ENCODE assay signal across 9 mouse cellular contexts in genomic region chr8:126806591-126806990, GRCm38 (mm10).
A peak's percentile ranks its signal among the peaks of the same experiment; 100 is the strongest.
DNase-seq lines count a peak whose midpoint lies in the region; ATAC-seq and TF ChIP-seq lines count a peak whose summit lies in the region.
"Had no signal": no experiment of that assay in that cellular context is flagged by ENCODE, and none has a peak within 500 bp of the region (broad histone marks: within the 10 kb centered on the region; RNA-seq: fewer than 3 reads in every experiment).

No protein-coding gene starts in this region.

- H3K9me3 ChIP-seq in heart, embryonic 10.5 days, result no peaks in the 10 kb centered on the region
- no peaks in the 10 kb centered on the region for H3K9me3 ChIP-seq in lung, embryonic 15.5 days
- no peaks in the 10 kb centered on the region for H3K9me3 ChIP-seq in intestine, embryonic 14.5 days (ENCODE audit: control insufficient read depth, low read length)
- H3K9me3 ChIP-seq: neural tube, embryonic 12.5 days had no signal

- peak overlapping the region; percentile 82 for H3K27ac ChIP-seq in heart, embryonic 10.5 days
- H3K27ac ChIP-seq in lung, embryonic 15.5 days, result peak overlapping the region; percentile 79
- H3K27ac ChIP-seq in intestine, embryonic 14.5 days (ENCODE audit: low read depth), result peak overlapping the region; percentile 57
- peak overlapping the region; percentile 77 for H3K27ac ChIP-seq in small intestine, adult 2 months (ENCODE audit: insufficient read depth, low read depth, low read length)
- H3K27ac ChIP-seq: neural tube, embryonic 12.5 days had no signal

- no peaks in the 10 kb centered on the region for H3K36me3 ChIP-seq in heart, embryonic 10.5 days
- no peaks in the 10 kb centered on the region for H3K36me3 ChIP-seq in lung, embryonic 15.5 days
- H3K36me3 ChIP-seq in intestine, embryonic 14.5 days (ENCODE audit: control insufficient read depth, insufficient read depth, low read length), result no peaks in the 10 kb centered on the region
- H3K36me3 ChIP-seq in small intestine, adult 2 months (ENCODE audit: control insufficient read depth, insufficient read depth, low read length), result no peaks in the 10 kb centered on the region
- H3K36me3 ChIP-seq: neural tube, embryonic 12.5 days had no signal

- TF ChIP-seq POLR2A in small intestine, adult 2 months (IDR thresholded peaks at IDR 0.05; ENCODE audit: low read depth, low read length), result no peak

- H3K4me1 ChIP-seq in heart, embryonic 10.5 days, result peaks cover 35% of the 10 kb centered on the region
- H3K4me1 ChIP-seq in lung, embryonic 15.5 days, result peaks cover 17% of the 10 kb centered on the region
- H3K4me1 ChIP-seq in intestine, embryonic 14.5 days (replicated peaks; ENCODE audit: control insufficient read depth, insufficient read depth, low read length), result peaks cover 8% of the 10 kb centered on the region
- H3K4me1 ChIP-seq in small intestine, adult 2 months (ENCODE audit: control insufficient read depth, insufficient read depth, insufficient read length, low read length), result peaks cover 36% of the 10 kb centered on the region

- peaks cover 16% of the 10 kb centered on the region; the same call in 1 of the 2 replicates for H3K27me3 ChIP-seq in heart, embryonic 10.5 days (ENCODE audit: insufficient read depth, poor library complexity, severe bottlenecking)
- no peaks in the 10 kb centered on the region for H3K27me3 ChIP-seq in lung, embryonic 15.5 days
- no peaks in the 10 kb centered on the region for H3K27me3 ChIP-seq in intestine, embryonic 14.5 days (replicated peaks; ENCODE audit: control insufficient read depth, insufficient read depth, low read length)
- H3K27me3 ChIP-seq in small intestine, adult 2 months (ENCODE audit: control insufficient read depth, insufficient read depth, low read length), result no peaks in the 10 kb centered on the region
- H3K27me3 ChIP-seq: neural tube, embryonic 12.5 days had no signal

- ATAC-seq in lung, embryonic 15.5 days (ENCODE audit: borderline replicate concordance, extremely low read depth, low FRiP score, low TSS enrichment), result no peak
- no peak for ATAC-seq in intestine, embryonic 14.5 days (replicated peaks; ENCODE audit: low FRiP score, low TSS enrichment, low read depth)

- WGBS in heart, embryonic 10.5 days, result 96% methylated on average over 2 of the region's 2 CpGs
- WGBS in lung, embryonic 15.5 days, result 85% methylated on average over 2 of the region's 2 CpGs
- WGBS in intestine, embryonic 14.5 days, result 98% methylated on average over 2 of the region's 2 CpGs
- 92% methylated on average over 2 of the region's 2 CpGs for WGBS in small intestine, adult 2 months

- no peak overlapping the region for H3K9ac ChIP-seq in lung, embryonic 15.5 days
- H3K9ac ChIP-seq in intestine, embryonic 14.5 days (ENCODE audit: low read length), result no peak overlapping the region
- H3K9ac ChIP-seq: neural tube, embryonic 12.5 days had no signal

- no peak overlapping the region for H3K4me2 ChIP-seq in lung, embryonic 15.5 days
- H3K4me2 ChIP-seq in intestine, embryonic 14.5 days (ENCODE audit: low read length), result no peak overlapping the region
- H3K4me2 ChIP-seq: neural tube, embryonic 12.5 days had no signal

- no peak for DNase-seq in heart, embryonic 10.5 days (ENCODE audit: low spot score)
- DNase-seq in heart, adult 9 months (ENCODE audit: low spot score in 2 of 2), result no peak
- DNase-seq in lung, adult 18-20 months, result no peak
- no peak for DNase-seq in intestine, embryonic 14.5 days (ENCODE audit: low spot score)
- DNase-seq in adrenal gland, postnatal 36 days, result no peak
- DNase-seq in natural killer cell, adult 2 months (ENCODE audit: low spot score in 2 of 2), result no peak

- no peak overlapping the region for H3K4me3 ChIP-seq in heart, embryonic 10.5 days
- no peak overlapping the region for H3K4me3 ChIP-seq in lung, embryonic 15.5 days
- no peak overlapping the region for H3K4me3 ChIP-seq in intestine, embryonic 14.5 days (ENCODE audit: low read depth, low read length)
- no peak overlapping the region for H3K4me3 ChIP-seq in small intestine, adult 2 months (ENCODE audit: low read depth, low read length)
- H3K4me3 ChIP-seq: neural tube, embryonic 12.5 days had no signal

- TF ChIP-seq CTCF in small intestine, adult 2 months (IDR thresholded peaks at IDR 0.05; ENCODE audit: extremely low read depth, insufficient read length, insufficient replicate concordance, low read depth, low read length), result no peak
